Mouse (Mus musculus) limb, embryonic 13.5 days (tissue): ENCODE measurements at regions not wholly inside any gene's neighbourhood (a gene's known extent, or its start where the extent isn't known, plus 50 kb on each side); places are given as distances from the start of the nearest gene placed in this dataset.

ENCODE experiments used
- ATAC-seq: fragments of 200-750 bp; cut with Nextera tagmentation; 2 replicates; pipeline ENCODE4 v1.8.0; 2017; ENCODE audit warnings: low read depth, moderate number of reproducible peaks, moderate TSS enrichment; ENCODE audit not compliant: low FRiP score
- H3K27ac ChIP-seq: fragments of 300-500 bp; sonication (generic); 2 replicates; pipeline ENCODE4 v1.5.1; 2015; ENCODE audit warnings: inconsistent platforms, mild to moderate bottlenecking, moderate library complexity
- H3K27me3 ChIP-seq: fragments of 300-500 bp; sonication (generic); 2 replicates; pipeline ENCODE4 v1.6.1; 2015; ENCODE audit warnings: mild to moderate bottlenecking, inconsistent platforms
- H3K36me3 ChIP-seq: fragments of 300-500 bp; sonication (generic); 2 replicates; pipeline ENCODE4 v1.6.1; 2015; ENCODE audit warnings: inconsistent platforms, mild to moderate bottlenecking, moderate library complexity
- H3K4me1 ChIP-seq: fragments of 300-500 bp; sonication (generic); 2 replicates; pipeline ENCODE4 v1.6.1; 2015; ENCODE audit warnings: inconsistent platforms
- H3K4me2 ChIP-seq: fragments of 300-500 bp; sonication (generic); replicated peaks from 2 replicates; pipeline ENCODE4 v1.6.1; 2015; ENCODE audit warnings: inconsistent platforms, mild to moderate bottlenecking, moderate library complexity
- H3K4me3 ChIP-seq: fragments of 300-500 bp; sonication (generic); 2 replicates; pipeline ENCODE4 v1.5.1; 2015; ENCODE audit warnings: moderate library complexity, mild to moderate bottlenecking, inconsistent platforms
- H3K9ac ChIP-seq: fragments of 300-500 bp; sonication (generic); 2 replicates; pipeline ENCODE4 v1.6.1; 2015; ENCODE audit warnings: mild to moderate bottlenecking, inconsistent platforms
- H3K9me3 ChIP-seq: fragments of 300-500 bp; sonication (generic); 2 replicates; pipeline ENCODE4 v1.6.1; 2016; ENCODE audit warnings: inconsistent platforms
- WGBS: fragments of 180-500 bp; shearing (Covaris S2); methylation state at CpG from one replicate; pipeline ENCODE4 v1.1.7; 2015; 5-methylcytosine and 5-hydroxymethylcytosine counted together

DNA sequence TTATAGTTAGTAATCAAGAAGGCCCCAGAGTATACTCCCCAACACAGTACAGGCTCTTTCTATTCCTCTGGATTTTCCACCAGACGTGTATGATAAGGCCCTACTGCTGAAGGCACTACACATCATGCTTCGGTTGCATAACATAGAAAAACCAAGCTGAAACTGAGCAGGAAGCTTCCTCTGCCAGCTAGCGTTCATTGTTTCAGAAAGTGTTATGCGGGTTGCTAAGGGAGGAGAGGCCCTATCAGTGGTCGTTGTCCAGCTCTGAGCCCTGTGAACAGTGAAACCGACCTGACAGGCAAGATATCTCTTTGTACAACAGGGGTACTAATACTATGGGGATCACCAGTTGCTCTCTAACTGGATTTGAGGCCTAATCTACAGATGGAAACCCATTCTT is 118.9 kb upstream of the Serpine2 start:
- peak; percentile 48; the same call in 1 of the 2 replicates for ATAC-seq
- Histone ChIP-seq H3K36me3 (no peaks in the 10 kb centered on the region), H3K4me2 (no peak overlapping the region), H3K9ac (no peak overlapping the region), H3K9me3 (no peaks in the 10 kb centered on the region), H3K27ac (peak overlapping the region; percentile 52; the same call in 1 of the 2 replicates), H3K27me3 (no peaks in the 10 kb centered on the region), H3K4me1 (peaks cover 37% of the 10 kb centered on the region), H3K4me3 (no peak overlapping the region)
- 71% methylated on average over 6 of the region's 6 CpGs for WGBS

DNA sequence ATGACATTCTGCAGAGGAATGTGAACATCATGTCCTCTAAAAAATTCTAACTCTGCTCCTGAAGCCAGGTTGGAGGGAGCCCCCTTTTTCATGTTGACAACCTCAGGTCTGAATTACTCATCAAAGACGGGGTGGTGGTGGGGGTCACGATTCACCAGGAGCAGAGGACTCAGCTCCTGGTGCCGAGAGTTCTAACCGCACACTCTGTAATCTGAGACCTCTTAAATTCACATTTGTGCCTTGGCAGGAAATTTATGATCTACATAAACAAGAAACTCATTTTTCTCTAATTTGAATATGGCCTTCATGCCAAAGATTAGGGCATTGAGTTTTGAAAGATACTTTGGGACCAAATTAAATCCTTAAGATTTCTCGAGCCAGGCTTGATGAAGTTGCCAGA is 117.2 kb upstream of the Serpine2 start:
- Histone ChIP-seq H3K36me3 (no peaks in the 10 kb centered on the region), H3K27me3 (no peaks in the 10 kb centered on the region), H3K27ac (no peak overlapping the region; the same call in 1 of the 2 replicates), H3K9ac (no peak overlapping the region), H3K4me3 (no peak overlapping the region), H3K4me2 (0 out of 2 replicates have a peak overlapping the region, but pooled peaks have one; percentile 0), H3K9me3 (no peaks in the 10 kb centered on the region), H3K4me1 (peaks cover 37% of the 10 kb centered on the region)
- peak; percentile 75; the same call in 1 of the 2 replicates for ATAC-seq
- WGBS, result 16% methylated on average over 5 of the region's 5 CpGs

GRCm38 (mm10) chr1:79956121-79956520 is 95.1 kb upstream of the Serpine2 start:
- Histone ChIP-seq H3K36me3 (no peaks in the 10 kb centered on the region), H3K9ac (no peak overlapping the region), H3K27ac (no peak overlapping the region), H3K4me3 (no peak overlapping the region), H3K27me3 (no peaks in the 10 kb centered on the region), H3K4me2 (no peak overlapping the region), H3K9me3 (no peaks in the 10 kb centered on the region), H3K4me1 (peaks cover 29% of the 10 kb centered on the region)
- ATAC-seq, result peak; percentile 85
- 12% methylated on average over 1 of the region's 1 CpGs for WGBS

DNA sequence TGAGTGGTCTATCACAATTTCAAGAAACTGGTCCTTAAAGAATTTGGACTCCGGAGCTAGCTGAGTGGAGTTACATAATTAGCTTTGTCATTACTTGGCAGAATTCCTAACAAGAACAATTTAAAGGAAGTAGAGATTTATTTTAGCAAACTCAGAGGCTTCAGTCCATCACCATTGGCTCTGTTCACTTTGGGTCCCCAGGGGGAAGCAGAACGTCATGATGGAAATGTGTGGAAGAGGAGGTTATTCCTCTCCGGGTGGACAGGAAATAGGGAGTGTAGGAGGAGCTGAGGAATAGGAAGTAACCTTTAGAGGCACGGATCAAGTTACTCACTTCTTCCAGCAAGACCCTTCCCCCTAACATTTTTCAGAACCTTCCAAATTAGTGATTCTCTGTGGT is 83.3 kb upstream of the Serpine2 start:
- Histone ChIP-seq H3K27ac (no peak overlapping the region), H3K4me1 (no peaks in the 10 kb centered on the region), H3K9ac (no peak overlapping the region), H3K9me3 (peaks cover 5% of the 10 kb centered on the region), H3K27me3 (no peaks in the 10 kb centered on the region), H3K36me3 (no peaks in the 10 kb centered on the region), H3K4me2 (no peak overlapping the region), H3K4me3 (no peak overlapping the region)
- no peak for ATAC-seq
- 85% methylated on average over 4 of the region's 4 CpGs for WGBS

DNA sequence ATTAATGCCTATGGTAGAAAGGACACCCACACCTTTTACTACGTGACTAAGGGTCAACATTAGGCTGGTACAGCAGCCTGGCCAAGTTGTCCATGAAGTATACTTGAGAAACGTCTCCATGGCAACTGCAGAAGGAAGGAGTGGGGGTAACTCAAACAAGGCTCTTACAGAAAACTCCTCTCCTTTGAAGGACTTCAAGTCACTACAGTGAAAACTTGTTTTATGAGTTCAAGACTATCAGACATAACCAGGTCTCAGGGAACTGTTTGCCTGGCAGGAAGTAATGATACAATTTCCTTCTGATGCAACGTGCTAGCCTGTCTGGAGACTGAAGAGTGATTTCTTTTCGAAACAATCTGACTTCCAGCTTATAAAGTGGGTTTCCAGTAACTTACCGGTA is 71.5 kb upstream of the Serpine2 start:
- Histone ChIP-seq H3K4me2 (no peak overlapping the region), H3K27ac (no peak overlapping the region), H3K9ac (no peak overlapping the region), H3K9me3 (peaks cover 4% of the 10 kb centered on the region; the same call in 1 of the 2 replicates), H3K4me1 (no peaks in the 10 kb centered on the region), H3K27me3 (no peaks in the 10 kb centered on the region), H3K36me3 (no peaks in the 10 kb centered on the region), H3K4me3 (no peak overlapping the region)
- WGBS, result 66% methylated on average over 5 of the region's 5 CpGs
- ATAC-seq, result no peak

- Histone ChIP-seq H3K36me3 (no peaks in the 10 kb centered on the region), H3K4me1 (no peaks in the 10 kb centered on the region), H3K9ac (no peak overlapping the region), H3K27ac (no peak overlapping the region), H3K27me3 (no peaks in the 10 kb centered on the region), H3K4me3 (no peak overlapping the region), H3K9me3 (no peaks in the 10 kb centered on the region), H3K4me2 (no peak overlapping the region)
- WGBS, result 77% methylated on average over 2 of the region's 2 CpGs
- ATAC-seq, result no peak
Observed at GRCm38 (mm10) chr1:79927740-79928139, 66.8 kb upstream of the Serpine2 start.

- WGBS, result 69% methylated on average over 1 of the region's 1 CpGs
Observed at GRCm38 (mm10) chr1:79925776-79926175, 64.8 kb upstream of the Serpine2 start.

GRCm38 (mm10) chr1:79921890-79922289 is 60.9 kb upstream of the Serpine2 start:
- 82% methylated on average over 3 of the region's 3 CpGs for WGBS
- no peak for ATAC-seq
- Histone ChIP-seq H3K9ac (no peak overlapping the region), H3K4me1 (no peaks in the 10 kb centered on the region), H3K4me3 (no peak overlapping the region), H3K27ac (no peak overlapping the region), H3K4me2 (no peak overlapping the region), H3K9me3 (no peaks in the 10 kb centered on the region), H3K27me3 (no peaks in the 10 kb centered on the region), H3K36me3 (no peaks in the 10 kb centered on the region)

More at GRCm38 (mm10) chr1:79925776-79926175, 64.8 kb upstream of the Serpine2 start:
- H3K4me2 ChIP-seq, result no peak overlapping the region
- H3K4me1 ChIP-seq, result no peaks in the 10 kb centered on the region
- no peaks in the 10 kb centered on the region for H3K36me3 ChIP-seq
- H3K9me3 ChIP-seq, result no peaks in the 10 kb centered on the region
- H3K27me3 ChIP-seq, result no peaks in the 10 kb centered on the region
- ATAC-seq, result no peak
- H3K4me3 ChIP-seq, result no peak overlapping the region
- no peak overlapping the region for H3K9ac ChIP-seq
- H3K27ac ChIP-seq, result no peak overlapping the region

- H3K9ac ChIP-seq, result no peak overlapping the region
- ATAC-seq, result no peak
- no peaks in the 10 kb centered on the region for H3K9me3 ChIP-seq
- H3K27ac ChIP-seq, result no peak overlapping the region
- H3K4me1 ChIP-seq, result no peaks in the 10 kb centered on the region
- no peaks in the 10 kb centered on the region for H3K27me3 ChIP-seq
- 88% methylated on average over 3 of the region's 3 CpGs for WGBS
- no peak overlapping the region for H3K4me2 ChIP-seq
- no peak overlapping the region for H3K4me3 ChIP-seq
- no peaks in the 10 kb centered on the region for H3K36me3 ChIP-seq
Observed at GRCm38 (mm10) chr1:79921333-79921732, 60.4 kb upstream of the Serpine2 start.

- Histone ChIP-seq H3K4me3 (no peak overlapping the region), H3K4me1 (no peaks in the 10 kb centered on the region), H3K9ac (no peak overlapping the region), H3K27ac (no peak overlapping the region), H3K36me3 (no peaks in the 10 kb centered on the region), H3K27me3 (no peaks in the 10 kb centered on the region), H3K4me2 (no peak overlapping the region), H3K9me3 (no peaks in the 10 kb centered on the region)
- no peak for ATAC-seq
- 67% methylated on average over 7 of the region's 7 CpGs for WGBS
Observed at GRCm38 (mm10) chr1:79917426-79918150, 56.6 kb upstream of the Serpine2 start.
